Mouse (Mus musculus) gastrocnemius, adult 2 months (tissue): Measurements from ENCODE around the gene Pip4p1. TPM values are rescaled to one million over a fixed set of nuclear protein-coding genes. Genes with fewer than 3 reads are reported as not detected.

Experiments
- DNase-seq: peaks from one replicate; pipeline ENCODE4 v3.0.0; 2022
- H3K27ac ChIP-seq: fragments of 200-600 bp; 2 replicates; pipeline ENCODE4 v1.8.1; 2022; ENCODE audit warnings: mild to moderate bottlenecking
- H3K4me3 ChIP-seq: fragments of 200-600 bp; 2 replicates; pipeline ENCODE4 v1.8.1; 2022; ENCODE audit warnings: mild to moderate bottlenecking, moderate library complexity
- CTCF ChIP-seq: fragments of 200-600 bp; IDR thresholded peaks from 2 replicates; pipeline ENCODE4 v1.8.1; 2022; ENCODE audit warnings: antibody characterized with exemption, mild to moderate bottlenecking, moderate library complexity
- intact Hi-C: fragments of 180-260 bp; cut with DNase I; formaldehyde crosslinking; loops from one replicate; pipeline ENCODE4 v1.15.1; 2025
- total RNA-seq, 2 experiments: library from RNA; stranded (reverse); gene quantifications; 2 replicates each; pipeline ENCODE4 v1.2.3; 2021

Gene Pip4p1
- total RNA-seq, 2 experiments from 2014 or later, result 16.2 to 16.6 TPM

DNA sequence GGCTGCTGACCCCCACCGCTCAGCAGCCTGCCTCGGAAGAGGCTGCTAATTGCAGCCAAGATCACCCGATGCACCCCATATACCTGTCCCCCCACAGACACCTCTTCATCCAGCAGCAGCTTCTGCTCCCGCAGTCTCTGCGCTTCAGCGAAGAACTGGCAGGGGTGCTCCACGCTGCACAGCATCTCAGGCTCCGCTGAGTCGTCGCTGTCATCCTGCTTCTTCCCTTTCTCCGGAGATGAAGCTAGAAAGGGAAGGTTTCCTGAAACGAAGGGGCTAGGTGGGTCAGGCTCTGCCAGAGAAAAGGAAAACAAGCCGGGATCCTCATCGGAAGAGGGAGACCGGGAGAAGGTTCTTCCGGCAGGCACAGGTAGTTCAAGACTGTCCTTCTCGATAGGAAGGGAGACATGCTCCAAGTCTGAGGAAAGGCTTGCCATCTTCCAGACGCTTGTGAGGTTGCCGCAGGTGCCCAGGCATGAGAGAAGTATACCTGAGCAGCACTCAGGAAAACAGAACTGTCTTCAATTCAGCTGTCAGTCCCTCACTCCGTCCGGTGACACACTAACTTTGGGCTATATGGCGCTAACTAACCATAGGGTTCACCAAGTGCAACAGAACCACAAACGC is 33.8 kb downstream of the Pip4p1 start:
- intact Hi-C loops, result loop anchor here (2.0 to 10.0 kb wide), 2 partner anchors 28 to 168 kb away; partner anchors contain the start of genes Apex1 and Osgep
- Histone ChIP-seq H3K27ac (peak overlapping the region; percentile 98), H3K4me3 (peak overlapping the region; percentile 85)
- no peak for TF ChIP-seq CTCF
- DNase-seq, result peak; percentile 26

- DNase-seq, result peak; percentile 84
- no peak for TF ChIP-seq CTCF
- Histone ChIP-seq H3K27ac (peak overlapping the region; percentile 98), H3K4me3 (peak overlapping the region; percentile 85)
- intact Hi-C loops, result loop anchor here (2.0 to 10.0 kb wide), 2 partner anchors 29 to 169 kb away; partner anchors contain the start of genes Apex1 and Osgep
Observed at GRCm38 (mm10) chr14:50895985-50896746, 34.5 kb downstream of the Pip4p1 start.

- H3K27ac ChIP-seq, result peak overlapping the region; percentile 98
- intact Hi-C loops, result loop anchor here (10.0 kb wide), 1 partner anchor 169 kb away; no protein-coding TSS in a partner anchor
- TF ChIP-seq CTCF, result no peak
- peak overlapping the region; percentile 85 for H3K4me3 ChIP-seq
- no peak for DNase-seq
Observed at GRCm38 (mm10) chr14:50895407-50895806, 35.2 kb downstream of the Pip4p1 start.

- Histone ChIP-seq H3K27ac (peak overlapping the region; percentile 51), H3K4me3 (peak overlapping the region; percentile 28)
- intact Hi-C loops, result loop anchor here (10.0 kb wide), 1 partner anchor 172 kb away; no protein-coding TSS in a partner anchor
- no peak for TF ChIP-seq CTCF
- peak; percentile 53 for DNase-seq
Observed at GRCm38 (mm10) chr14:50892541-50893459, 37.9 kb downstream of the Pip4p1 start.

GRCm38 (mm10) chr14:50892091-50892490 is 38.6 kb downstream of the Pip4p1 start:
- Histone ChIP-seq H3K4me3 (peak overlapping the region; percentile 28), H3K27ac (no peak overlapping the region)
- no peak for DNase-seq
- TF ChIP-seq CTCF, result no peak
- intact Hi-C loops, result loop anchor here (10.0 kb wide), 1 partner anchor 173 kb away; no protein-coding TSS in a partner anchor

DNA sequence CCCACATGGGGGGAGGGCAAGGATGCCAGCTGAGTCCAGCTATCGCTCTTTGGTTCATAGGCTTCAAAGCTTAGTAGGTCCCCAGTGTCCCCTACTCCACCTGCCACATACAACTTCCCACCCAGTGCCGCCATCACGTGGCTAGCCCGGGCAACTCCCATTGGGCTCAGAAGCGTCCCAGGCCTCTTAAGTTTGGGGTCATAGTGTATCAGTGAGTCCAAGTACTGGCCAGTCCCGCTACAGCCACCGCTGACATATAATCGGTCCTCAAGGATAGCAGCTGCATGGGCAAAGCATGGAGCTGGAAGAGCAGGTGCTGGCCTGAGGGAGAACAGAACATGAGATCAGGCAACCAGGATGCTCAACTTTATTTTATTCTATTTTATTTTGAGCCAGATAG is 39.0 kb downstream of the Pip4p1 start:
- no peak for DNase-seq
- TF ChIP-seq CTCF, result no peak
- Histone ChIP-seq H3K27ac (no peak overlapping the region), H3K4me3 (no peak overlapping the region)
- intact Hi-C loops, result loop anchor here (10.0 kb wide), 1 partner anchor 173 kb away; no protein-coding TSS in a partner anchor

GRCm38 (mm10) chr14:50876236-50876950 is 54.3 kb downstream of the Pip4p1 start:
- no peak for DNase-seq
- intact Hi-C loops, result no loop called here
- H3K4me3 ChIP-seq, result no peak overlapping the region
- no peak for TF ChIP-seq CTCF
- H3K27ac ChIP-seq, result no peak overlapping the region

Other genes with a start within 250 kb of the Pip4p1 start
- gene Olfr747, start 237.7 kb downstream of the Pip4p1 start, total RNA-seq, result not detected
- gene Olfr748, start 223.5 kb downstream of the Pip4p1 start, total RNA-seq, result not detected
- not detected for gene Olfr749, start 185.8 kb downstream of the Pip4p1 start, total RNA-seq
- 1 to 10 TPM; 6.2 to 6.4 TPM for gene Ttc5, start 145.3 kb downstream of the Pip4p1 start, total RNA-seq
- not detected for gene Ccnb1ip1, start 123.1 kb downstream of the Pip4p1 start, total RNA-seq
- 10 to 100 TPM; 10.2 TPM for gene Parp2, start 123.0 kb downstream of the Pip4p1 start, total RNA-seq
- 1 to 10 TPM; 6.6 to 9.5 TPM for gene Tep1, start 60.3 kb downstream of the Pip4p1 start, total RNA-seq
- 10 to 100 TPM; 68.8 to 76.8 TPM for gene Klhl33, start 33.3 kb downstream of the Pip4p1 start, total RNA-seq
- 10 to 100 TPM; 45.3 to 63.1 TPM for gene Osgep, start 6.0 kb downstream of the Pip4p1 start, total RNA-seq
- gene Apex1, start 5.9 kb downstream of the Pip4p1 start, total RNA-seq, result 10 to 100 TPM; 28.0 to 28.1 TPM
- gene Pnp, start 226 bp upstream of the Pip4p1 start, total RNA-seq, result 1 to 10 TPM; 3.6 to 5.9 TPM
- gene Gm49342, start 13.7 kb upstream of the Pip4p1 start, total RNA-seq, result 1 to 10 TPM; 2.9 to 7.8 TPM
- gene Pnp2, start 25.1 kb upstream of the Pip4p1 start, total RNA-seq, result under 1 TPM in 1 of 2 experiments, not detected in 1; 0.47 TPM
- not detected for gene Rnase10, start 76.9 kb upstream of the Pip4p1 start, total RNA-seq
- gene Rnase9, start 111.0 kb upstream of the Pip4p1 start, total RNA-seq, result not detected
- not detected for gene Rnase11, start 119.3 kb upstream of the Pip4p1 start, total RNA-seq
- not detected for gene Rnase12, start 126.8 kb upstream of the Pip4p1 start, total RNA-seq
- gene Olfr750, start 143.6 kb upstream of the Pip4p1 start, total RNA-seq, result not detected
- 10 to 100 TPM; 34.6 to 40.1 TPM for gene Rnase4, start 160.2 kb upstream of the Pip4p1 start, total RNA-seq
- gene Ang, start 160.3 kb upstream of the Pip4p1 start, total RNA-seq, result 1 to 10 TPM; 4.0 TPM
- not detected for gene Eddm3b, start 183.6 kb upstream of the Pip4p1 start, total RNA-seq
- gene Rnase6, start 193.1 kb upstream of the Pip4p1 start, total RNA-seq, result under 1 TPM in 1 of 2 experiments, not detected in 1; 0.64 TPM
- gene Rnase1, start 215.9 kb upstream of the Pip4p1 start, total RNA-seq, result not detected
- gene Rnase2b, start 231.4 kb upstream of the Pip4p1 start, total RNA-seq, result not detected